Mouse (Mus musculus) mouse trophoblast stem cell (cell line): ENCODE results near the gene Pepd.
"Not testable (repeated sequence)": the region's sequence is repeated elsewhere in the genome, so short reads cannot be mapped to it uniquely, and the experiment has no call there.

ENCODE experiments used
- in situ Hi-C, 2 experiments: fragments of 300-500 bp; cut with MseI, MboI; formaldehyde crosslinking; loops; 2 replicates in 1 of 2; 3 replicates in 1 of 2; pipeline ENCODE4 v1.15.1; 2025

The Pepd gene

DNA sequence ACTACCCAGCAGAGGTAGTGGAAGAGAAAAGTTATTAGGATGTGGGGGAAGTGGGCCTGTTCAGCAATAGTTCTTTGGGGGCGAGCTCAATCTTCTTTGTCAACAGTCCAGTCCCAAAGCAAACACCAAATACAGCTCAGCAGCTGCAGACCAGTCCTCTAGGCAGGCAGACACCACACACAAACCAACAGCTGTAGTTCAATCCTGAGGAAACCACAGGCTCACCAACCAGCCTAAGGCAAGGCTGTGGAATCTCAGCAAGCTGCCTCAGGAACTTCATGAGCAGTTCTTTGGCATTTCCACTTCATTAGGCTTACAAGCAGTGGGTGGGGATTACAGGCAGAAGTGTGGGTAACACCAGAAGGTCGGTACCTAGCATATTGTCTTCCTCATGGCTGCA lies 70.2 kb downstream of the Pepd start:
- in situ Hi-C loops: not testable (repeated sequence)

DNA sequence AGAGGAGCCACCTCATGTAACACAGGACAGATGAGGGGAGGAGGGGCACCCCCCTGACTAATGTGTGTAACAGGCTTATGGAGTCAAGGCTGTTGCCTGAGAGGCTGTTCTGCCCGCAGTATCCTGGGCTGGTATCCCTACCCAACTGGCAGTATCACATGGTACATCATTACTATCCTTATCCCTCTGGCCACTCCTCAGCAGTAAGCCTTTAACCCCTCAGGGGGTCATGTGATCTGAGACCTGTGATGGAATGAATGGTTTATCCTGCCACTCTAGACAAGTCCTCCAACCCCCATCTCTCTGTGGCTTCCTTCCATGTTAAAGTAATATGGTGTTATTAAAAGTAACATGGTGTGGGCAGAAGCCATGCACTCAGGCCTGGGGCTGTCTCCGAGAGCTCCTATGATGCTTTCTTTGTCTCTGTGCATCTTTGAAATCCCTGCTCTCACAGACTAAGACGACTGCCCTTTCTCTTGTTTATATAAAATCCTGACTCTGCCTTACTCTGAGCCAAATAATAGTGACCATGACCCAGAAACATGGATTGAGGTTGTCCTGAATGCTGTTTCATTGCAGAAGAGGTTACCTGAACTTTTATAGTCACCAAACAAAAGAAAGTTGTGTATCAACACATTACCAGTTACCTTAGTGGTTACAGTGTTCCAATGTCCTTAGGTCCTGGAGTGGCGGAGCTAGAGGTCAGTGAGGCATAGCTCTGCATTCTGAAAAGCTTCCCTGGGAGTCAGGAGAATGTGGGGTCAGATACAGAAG lies 71.7 kb downstream of the Pepd start:
- in situ Hi-C loops: no loop called here

DNA sequence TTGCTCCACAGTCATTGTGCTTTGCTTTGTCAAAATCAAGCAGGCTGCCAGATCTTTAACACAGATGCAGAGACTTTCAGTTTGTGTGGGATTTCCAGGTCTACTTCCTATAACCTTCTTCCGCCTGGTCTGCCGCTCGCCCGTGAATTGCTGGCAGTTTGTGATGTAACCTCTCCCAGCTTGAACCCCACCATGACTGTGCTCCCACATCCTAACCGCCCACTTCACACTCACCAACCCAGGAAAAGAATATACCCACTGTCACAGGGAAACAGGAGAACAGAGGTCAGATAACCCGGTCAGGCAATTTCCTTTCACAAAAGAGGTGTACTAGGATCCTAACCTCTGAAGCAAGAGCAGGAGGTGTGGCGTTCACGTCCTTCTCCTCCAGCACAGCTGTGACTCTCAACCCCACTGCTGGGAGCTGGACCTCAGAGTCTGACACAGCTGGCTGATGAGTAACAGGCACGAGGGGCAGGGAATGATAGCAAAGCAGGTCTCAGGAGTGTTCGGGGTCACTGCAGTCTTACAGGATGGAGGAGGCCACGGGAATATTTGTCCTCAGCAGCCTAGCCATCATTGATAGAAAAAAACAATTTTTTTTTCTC lies 72.5 kb downstream of the Pepd start:
- in situ Hi-C loops: no loop called here

DNA sequence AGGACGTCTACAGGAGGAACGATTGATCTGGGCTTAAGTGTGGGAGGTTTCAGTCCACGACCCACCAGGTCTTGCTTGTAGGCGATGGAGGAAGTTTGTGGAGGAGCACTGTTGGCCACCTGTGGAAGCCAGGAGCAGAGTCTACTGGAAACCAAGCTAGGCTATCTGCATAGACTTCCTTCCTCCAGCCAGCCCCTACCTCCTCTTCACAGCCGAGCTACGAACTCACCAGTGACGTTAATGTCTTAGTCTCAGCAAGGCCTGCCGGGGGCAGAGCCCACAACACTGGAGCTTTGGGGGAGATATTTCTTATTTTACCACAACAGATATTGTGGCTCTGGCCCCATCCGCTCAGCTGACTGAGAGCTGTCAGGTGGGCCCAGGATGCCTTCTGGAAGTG lies 73.0 kb downstream of the Pepd start:
- in situ Hi-C loops: no loop called here

DNA sequence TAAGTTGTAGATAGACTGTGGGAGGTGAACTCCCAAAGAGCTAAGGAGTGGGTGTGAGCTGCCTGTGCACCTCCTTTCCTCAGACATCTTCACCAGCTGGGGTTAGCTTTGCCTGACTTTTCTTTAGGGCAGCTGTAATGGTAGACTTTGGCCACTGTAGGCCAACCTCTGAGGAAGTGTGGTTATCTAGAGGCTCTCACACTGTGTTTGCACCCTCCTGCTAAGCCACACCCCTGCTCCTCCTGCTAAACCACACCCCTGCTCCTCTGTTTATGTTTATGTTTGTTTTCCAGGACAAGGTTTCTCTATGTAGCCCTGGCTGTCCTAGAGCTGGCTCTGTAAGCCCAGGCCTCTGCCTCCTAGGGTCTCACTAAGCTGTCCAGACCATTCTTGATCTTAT lies 73.5 kb downstream of the Pepd start:
- in situ Hi-C loops: no loop called here

DNA sequence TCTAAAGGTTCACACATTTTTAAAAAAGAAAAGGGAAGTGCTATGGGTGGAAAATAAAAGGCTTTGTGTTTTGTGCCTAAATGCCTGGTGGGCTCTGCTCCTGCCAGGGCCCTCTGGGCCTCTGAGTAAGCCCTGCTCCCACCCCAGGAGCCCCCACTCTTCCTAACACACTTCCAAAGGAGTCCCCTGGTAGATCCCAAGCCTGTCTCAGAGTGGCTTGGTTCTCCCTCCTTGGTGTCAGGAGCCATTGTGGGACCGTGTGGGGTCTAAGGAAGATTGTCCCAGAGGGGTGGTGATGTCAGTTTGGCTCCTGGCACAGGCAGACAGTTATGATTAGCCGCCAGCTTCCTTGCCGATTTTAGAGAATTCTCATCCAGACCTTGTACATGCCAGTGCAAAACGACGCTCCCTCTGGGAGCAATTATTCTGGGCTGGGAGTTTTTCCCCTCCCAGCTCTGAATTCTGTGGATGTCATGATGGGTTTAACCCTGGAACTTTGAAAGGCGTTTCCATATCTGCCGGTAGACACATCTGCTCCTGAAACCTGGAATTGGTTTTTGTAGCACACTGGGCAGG lies 74.5 kb downstream of the Pepd start:
- in situ Hi-C loops: no loop called here

DNA sequence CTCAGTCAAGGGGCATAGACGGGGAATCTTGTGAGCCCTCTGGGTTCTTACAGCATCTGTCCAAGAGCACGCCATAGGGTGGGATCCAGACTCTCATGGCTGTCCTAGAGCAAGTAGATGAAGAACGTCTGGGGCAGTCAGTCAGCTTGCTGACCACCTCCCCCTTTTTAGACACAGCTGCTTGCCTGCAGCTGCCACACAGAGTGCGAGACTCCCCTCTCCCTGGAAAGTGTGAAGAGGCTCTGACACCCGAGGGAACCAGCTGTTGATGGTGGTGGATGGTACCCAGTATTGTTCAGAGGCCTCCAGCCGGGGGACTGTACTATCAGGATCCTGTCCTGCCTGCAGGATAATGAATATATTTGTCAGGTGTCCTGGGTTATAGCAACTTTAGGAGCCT lies 75.1 kb downstream of the Pepd start:
- in situ Hi-C loops: no loop called here

DNA sequence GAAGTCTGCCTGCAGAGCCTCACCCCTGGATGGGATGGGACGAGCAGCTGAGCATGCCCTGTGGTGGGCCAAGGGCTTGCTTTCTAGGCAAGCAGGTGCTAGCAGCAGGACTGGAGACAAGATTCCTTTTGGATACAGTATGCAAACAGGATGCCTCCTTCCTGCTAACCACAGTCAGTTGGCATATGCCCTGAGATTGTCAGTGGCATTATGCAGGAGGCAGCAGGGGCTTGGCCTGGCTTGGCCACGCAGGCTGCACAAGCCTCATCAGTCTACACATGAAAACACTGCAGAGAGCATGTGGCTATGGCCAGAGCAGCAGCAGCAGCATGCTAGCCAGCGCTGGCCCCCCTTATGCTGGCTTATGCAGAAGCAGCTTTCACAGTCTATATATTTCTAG lies 76.3 kb downstream of the Pepd start:
- in situ Hi-C loops: no loop called here

DNA sequence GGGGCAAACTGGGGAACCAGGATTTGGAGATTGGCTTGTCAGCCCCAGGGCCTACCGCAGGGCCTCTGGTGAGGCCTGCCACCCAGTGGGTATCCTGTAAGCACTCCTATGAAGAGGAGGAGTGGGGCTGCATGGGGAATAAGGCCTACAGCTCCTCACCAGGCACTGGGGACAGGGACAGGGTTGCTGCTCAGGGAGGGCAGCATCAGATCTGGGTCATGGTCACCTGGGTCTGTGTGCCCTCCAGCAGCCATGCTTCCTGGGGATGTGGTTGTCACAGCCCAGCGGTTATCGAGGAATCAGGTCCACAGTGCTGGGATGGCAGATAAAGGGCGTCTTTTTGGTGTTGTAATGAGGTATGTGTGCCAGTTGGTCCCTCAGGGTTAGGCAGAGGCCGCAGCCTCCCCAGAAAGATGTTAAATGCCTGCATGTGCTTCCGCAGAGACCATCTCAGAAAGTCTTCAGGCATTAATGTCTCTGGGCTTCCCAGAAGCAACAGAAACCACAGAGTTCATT lies 79.6 kb downstream of the Pepd start:
- in situ Hi-C loops: no loop called here

DNA sequence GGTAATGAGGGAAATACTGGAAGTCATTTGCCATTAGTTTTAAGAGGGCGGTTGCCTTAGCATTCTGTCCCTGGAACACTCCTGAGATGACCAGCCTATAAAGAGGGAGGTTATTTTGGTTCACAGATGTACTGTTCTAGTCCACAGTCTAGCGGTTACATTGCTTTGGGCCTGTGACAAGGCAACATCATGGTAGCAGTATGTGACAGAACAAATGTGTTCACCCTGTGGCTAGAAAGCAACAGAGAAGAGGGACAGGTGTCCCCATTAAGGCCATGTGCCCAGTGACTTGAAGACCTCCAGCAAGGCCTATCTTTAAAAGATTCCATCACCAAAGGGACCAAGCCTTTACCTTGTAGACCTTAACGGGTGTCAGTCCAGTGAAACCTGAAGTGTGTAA lies 80.6 kb downstream of the Pepd start:
- in situ Hi-C loops: no loop called here

DNA sequence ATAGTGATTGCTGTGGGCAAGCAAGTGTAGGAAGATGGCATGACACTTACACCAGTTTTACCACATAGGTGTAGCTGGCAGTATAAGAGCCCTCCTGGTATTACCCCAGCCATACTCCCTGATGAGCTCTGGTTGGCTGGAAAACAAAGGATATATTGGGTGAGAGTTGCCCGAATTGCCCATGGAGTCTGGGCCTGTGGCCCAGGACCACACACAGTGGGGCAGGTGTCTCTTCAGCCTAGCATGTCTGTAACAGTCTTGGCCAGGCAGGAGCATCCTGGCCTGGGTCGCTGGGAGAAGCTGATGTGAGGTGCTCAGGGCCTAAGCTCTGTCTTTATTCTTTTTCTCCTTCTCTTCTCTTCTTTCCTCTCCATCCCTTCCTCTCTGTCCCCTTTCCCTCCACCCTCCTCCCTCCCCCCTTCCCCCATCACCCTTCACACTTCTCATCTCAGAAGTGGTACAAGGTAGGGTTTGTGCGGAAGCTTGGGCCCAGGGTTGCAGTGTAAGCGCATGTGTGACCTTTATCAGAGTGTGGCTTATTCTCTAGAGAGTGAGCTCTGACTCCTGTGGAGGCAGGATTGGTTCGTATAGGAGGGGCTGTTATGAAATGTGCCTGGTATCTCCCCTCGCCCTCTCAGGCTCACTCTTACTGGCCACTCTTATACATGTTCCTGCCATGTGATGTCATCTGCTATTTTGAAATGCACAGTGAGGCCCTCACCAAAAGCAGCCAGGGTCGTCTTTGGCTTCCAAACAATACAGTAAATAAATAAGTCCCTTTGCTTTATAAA lies 83.9 kb downstream of the Pepd start:
- in situ Hi-C loops: no loop called here

DNA sequence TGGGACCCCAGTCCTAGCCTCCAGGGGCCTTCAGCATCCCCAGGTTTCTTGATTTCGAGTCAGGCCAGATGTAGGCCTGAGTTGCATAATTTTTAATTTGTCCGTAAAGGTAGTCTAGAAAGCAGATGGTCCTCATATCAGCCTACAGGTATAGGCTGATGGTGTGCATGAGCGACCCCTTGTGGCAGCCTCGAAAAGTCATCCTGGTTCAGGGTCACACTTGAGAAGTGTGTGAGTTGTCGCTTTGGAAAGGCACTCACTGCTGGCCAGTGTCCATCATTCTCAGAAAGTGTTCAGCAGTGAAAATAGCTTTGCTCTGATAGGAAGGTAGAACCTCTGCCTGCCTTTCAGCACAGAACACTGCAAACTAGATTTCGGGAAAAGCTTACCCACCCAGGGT lies 88.7 kb downstream of the Pepd start:
- in situ Hi-C loops: loop anchor here (10.0 kb wide), 2 partner anchors 166 to 176 kb away; no protein-coding TSS in a partner anchor

DNA sequence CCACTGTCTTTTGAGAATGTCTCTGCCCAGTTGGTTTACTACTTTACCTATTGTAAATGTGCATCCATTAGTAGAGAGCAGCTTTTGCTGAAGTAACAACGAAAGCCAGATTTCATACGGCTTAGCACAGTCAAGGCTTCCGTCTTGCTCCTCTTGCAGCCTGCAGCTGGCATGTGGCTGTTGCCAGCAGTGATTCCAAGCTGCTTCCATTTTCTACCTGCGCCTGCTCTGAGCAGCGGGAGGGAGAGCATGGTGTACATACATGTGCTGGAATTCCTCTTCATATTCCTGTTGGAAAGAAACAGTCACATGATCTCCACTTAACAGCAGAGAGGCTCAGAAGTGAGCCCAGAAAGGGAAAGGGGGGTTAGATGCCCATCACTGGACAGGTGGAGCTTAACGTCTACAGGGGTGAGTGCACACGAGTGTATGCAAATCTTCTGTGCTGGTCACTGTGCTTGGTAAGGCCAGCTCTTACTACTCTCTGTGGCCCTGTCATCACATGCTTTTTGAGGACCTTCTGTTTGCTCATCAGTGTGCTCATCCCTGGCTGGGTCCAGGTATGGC lies 91.1 kb downstream of the Pepd start:
- in situ Hi-C loops: loop anchor here (10.0 kb wide), 2 partner anchors 168 to 178 kb away; no protein-coding TSS in a partner anchor

DNA sequence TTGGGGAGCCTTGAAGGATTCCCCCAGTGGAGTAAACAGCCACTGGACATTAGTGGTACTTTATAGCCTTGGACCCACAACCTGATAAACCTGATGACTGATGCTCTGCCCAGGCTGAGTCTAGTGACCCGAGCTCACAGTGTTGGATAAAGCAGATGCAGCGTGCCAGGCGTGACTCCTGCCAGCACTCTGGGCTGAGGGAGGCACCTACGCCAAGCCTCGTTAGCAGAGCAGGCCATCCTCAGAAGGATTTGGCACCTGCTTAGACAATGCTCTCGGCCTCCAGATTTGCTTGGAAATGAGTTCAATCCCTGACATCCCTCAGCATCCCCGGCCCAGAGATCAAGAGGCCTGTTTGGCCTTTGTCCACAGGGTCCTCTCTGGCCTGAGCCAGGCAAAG lies 94.5 kb downstream of the Pepd start:
- in situ Hi-C loops: loop anchor here (10.0 kb wide), 2 partner anchors 172 to 182 kb away; no protein-coding TSS in a partner anchor

DNA sequence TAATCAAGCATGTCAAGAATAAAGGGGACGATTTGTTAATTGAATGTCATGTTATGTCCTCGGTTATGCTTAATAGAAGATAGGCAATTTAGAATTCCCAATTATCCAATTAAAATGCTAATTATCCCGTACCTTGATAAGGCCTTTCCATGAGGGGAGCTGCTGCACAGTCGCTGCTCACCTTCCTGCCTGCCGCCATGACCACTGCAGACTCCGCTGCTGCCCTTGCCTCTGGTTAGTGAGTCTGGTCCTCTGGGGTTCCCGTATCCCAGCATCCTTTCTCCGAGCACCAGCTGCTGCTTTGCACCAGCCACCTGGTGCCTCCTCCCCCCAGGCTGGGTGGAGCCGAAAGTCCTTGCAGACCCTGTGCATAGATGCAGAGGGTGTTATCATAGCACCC lies 101.0 kb downstream of the Pepd start:
- in situ Hi-C loops: no loop called here

DNA sequence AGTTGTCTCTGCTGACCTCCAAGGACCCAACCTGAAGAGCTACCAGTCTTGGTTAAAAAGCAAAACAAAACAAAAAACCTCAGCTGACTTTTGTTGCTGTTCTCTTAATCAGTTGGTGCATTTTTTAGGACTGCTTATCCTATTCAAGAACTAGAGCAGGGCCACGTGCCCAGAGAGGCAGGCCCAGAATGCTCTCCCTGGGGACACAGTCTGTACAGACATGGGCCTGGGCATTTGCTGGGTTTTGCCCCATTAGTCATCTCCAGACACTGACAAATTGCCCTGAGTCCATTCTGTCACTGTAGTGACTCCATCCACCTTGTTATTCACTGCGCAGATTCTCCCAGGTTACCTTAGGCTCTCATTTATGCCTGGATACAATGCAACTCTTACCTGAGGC lies 103.1 kb downstream of the Pepd start:
- in situ Hi-C loops: no loop called here

DNA sequence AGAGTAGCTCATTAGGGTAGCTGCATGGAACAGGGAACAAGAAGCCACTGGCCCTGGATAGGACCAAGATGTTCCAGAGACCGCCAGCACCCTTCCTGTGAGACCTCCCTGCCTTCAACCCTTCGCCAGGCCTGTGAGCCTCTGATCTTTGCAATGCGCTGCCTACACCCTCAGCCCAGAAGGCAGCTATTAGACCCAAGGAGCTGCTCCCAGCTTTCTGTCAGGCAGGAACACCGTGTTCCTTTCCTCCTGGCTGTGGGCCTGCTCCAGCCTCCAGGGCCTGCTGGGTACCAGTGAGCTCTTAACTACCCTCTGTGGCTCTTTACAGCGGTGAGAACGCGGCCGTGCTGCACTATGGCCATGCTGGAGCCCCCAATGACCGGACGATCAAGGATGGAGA lies 109.2 kb downstream of the Pepd start:
- in situ Hi-C loops: no loop called here

DNA sequence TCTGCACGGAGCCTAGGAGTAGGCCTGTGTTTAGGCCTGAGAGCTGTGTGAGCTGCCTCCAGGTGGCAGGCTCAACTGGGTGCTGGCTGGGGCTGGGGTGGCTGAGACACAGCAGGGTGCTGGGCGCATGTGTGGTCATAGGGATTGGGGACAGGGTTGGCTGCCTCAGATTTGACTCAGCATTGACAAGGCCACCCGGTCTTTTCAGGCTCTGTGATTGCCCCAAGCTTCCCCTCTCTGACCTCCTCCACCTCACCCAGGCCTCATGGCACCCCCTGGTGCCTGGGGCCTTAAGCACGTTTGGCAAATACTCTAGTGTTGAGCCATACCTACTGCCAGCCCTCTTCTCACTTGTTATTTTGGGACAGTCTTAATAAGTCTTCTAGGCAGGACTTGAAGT lies 111.1 kb downstream of the Pepd start:
- in situ Hi-C loops: no loop called here

DNA sequence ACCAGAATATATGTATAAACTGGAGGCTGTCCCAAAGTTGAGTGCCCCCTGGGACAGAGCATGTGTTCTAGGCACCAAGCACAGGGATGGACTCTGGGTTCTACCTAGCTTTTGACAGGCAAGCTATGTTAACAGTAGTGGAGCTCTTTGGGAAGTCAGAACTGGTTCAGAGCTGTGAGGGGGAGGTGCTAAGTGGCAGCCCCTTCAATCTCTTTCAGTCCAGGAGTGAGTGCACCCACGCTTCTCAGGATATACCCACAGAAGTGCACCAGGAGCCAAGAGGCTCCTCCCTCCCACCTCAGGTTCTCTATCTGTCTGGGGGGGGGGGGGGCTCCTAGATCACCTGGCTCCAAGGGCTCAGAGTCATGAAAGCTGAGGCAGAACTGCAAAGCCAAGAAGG lies 112.2 kb downstream of the Pepd start:
- in situ Hi-C loops: no loop called here

DNA sequence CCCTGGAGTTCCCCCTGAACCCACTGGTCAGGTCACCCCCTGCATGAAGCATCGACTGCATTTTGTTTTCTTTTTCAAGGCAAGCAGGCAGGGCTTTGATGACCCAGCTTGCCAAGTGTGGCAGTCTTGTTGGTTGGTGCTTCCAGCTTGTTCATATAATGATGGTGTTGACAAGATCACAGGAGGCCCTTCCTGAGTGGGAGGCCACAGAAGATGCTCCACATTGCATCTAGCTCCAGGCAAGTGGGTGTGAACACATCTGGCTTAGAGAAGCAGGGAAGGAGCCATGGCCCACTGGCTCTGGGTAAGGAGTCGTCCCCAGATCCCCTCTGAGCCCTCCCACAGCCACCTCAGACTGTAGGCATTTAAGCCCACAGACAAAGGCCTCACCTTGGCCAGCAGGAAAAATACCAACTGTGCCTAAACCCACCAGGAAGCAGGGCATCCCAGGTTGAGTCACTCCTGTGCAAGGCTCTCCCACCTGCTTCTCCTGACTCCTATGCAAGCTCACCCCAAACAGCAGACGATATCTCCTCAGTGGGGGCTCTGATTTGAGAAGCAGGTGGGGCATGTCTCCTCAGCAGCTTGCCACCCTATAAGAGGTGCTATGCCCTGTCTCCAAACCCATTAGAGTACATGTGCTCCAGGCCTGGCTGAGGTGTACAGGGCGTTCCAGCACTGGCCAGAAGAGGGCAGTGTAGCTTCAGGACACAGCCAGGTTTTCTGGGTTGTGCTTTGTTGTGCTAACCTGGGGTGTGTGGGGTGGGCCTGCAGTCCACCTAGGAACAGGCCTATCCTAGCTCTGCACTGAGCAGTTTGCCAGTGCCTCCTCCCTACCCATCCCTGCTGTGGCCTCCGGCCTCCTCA lies 113.5 kb downstream of the Pepd start:
- in situ Hi-C loops: loop anchor here (5.0 kb wide), 2 partner anchors 147 to 152 kb away; no protein-coding TSS in a partner anchor

DNA sequence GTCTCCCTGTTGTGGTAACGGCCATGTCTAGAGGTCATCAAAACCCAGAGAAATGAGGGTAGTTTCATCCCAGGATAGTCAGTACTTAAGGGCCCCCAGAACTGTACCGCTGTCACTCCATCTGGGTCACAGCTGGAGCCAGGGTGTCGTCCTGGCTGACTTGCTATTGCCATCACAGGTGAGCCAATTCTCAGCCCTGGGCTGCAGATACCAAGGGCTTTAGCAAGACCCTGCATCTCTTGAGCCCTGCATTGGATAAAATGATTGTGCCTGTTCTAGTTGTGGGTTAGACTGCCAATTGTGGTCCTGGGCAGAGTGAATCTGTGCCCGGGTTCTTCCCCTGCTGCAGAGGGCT lies 114.1 kb downstream of the Pepd start:
- in situ Hi-C loops: loop anchor here (5.0 kb wide), 2 partner anchors 146 to 151 kb away; no protein-coding TSS in a partner anchor
